Mouse (Mus musculus): Measurements from ENCODE around the gene Sh3bgrl3.

DNA sequence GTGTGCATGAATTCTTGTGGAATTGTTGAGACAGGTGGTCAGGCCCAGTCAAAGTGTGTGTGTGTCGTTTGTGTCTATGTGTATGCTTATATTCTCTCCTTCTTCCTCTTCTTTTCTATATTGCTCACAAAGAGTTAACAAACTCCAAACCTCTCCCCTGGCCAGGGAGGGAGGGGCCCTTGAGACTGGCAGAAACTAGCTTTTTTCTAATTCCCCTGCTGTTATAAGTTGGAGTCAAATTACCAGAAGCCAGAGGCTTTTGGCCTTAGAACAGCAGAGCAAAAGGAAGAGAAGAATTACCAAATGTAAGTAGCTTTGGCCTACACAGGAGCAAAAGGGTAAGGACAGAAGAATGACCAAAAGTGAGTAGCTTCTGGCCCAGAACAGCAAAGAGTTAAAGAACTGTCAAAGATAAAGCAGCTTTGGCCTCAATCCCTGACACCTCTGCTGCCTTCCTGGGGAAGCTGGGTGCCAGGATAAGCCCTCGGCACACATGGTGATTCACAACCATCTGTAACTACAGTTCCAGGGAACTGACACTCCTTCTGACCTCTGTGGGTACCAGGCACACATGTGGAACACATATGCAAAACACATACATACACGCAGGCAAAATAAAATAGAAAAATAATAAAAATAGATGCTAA lies 7.8 kb upstream of the Sh3bgrl3 start:
- TF ChIP-seq CTCF (IDR thresholded peaks at IDR 0.05; ENCODE audit: low read depth, low read length) (no peak), POLR2A (IDR thresholded peaks at IDR 0.05; ENCODE audit: borderline replicate concordance, low read depth, low read length) (no peak)

Measured in bone marrow macrophage, adult 2 months (primary cell).